Mouse (Mus musculus) sigmoid colon, adult 10 weeks (tissue): ENCODE measurements around the gene Vps50. TPM values are rescaled to one million over a fixed set of nuclear protein-coding genes. Genes with fewer than 3 reads are reported as not detected.

ENCODE experiments used
- polyA plus RNA-seq: library from polyadenylated mRNA; stranded (reverse); fragments of 350-450 nt; fragmentation: Illumina TruSeq; extraction: RNeasy Lipid Tissue Mini Kit (QIAGEN cat#74804); gene quantifications from one replicate; pipeline ENCODE4 v1.2.3, GENCODE M21; 2014; ENCODE audit warnings: low read depth, low replicate concordance

The Vps50 gene
- 83.5 TPM for polyA plus RNA-seq

GRCm38 (mm10) chr6:3498162-3498848 is at the start of gene Vps50, which contains the start of gene Hepacam2:
Vps50 (plus strand) TSS chr6:3498382.
Hepacam2 (minus strand) TSS chr6:3498298.

Other genes starting within 250 kb of the Vps50 start
- 285 TPM for gene Samd9l, start 98.8 kb upstream of the Vps50 start, polyA plus RNA-seq
- gene Hepacam2, start 84 bp upstream of the Vps50 start, polyA plus RNA-seq = 445 TPM